Mouse (Mus musculus): ENCODE measurements around the gene Prdx3.

Prdx3 gene

DNA sequence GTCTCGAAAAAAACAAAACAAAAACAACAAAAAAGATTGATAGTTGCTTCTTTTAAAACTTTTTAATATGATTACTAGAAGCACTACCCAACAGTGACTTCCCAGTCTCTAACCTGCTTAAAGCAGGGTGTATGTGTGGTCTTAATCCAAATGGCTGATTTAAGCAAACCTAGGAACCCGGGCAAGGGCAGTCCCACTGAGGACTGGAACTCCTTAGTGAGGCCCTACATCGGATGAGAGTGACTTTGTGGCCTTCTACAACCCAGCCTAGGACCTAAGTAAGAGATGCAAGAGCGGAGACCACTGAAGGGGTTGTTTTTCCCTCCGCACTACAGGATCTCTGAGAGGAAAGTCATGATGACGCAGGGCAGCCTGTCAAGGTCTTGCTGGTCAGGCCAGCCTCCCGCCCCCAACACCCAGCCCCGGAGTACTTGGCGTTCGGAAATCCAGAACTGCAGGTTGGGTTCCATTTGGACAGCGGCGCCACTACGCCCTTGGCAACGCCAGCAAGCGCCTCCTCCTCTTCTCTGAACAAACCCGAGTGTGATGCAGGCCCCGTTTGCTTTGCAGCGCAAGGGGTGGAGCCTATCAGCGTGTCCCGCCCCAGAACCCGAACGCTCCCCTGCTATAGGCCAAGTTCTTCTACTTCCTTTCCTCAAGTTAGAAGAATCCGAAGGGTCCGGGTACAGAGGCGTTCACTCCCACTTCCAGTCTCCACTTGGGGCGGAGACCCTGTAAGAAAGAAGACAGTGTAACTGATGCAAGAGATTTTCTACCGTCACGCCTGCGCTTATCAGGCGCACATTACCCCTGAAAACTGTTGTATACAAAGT, 13.3 kb downstream of the Prdx3 start, which contains the start of gene Sfxn4:
Sfxn4 (minus strand) TSS at position 612 of the 833 bp plus-strand sequence.
- DNase-seq = peak; percentile 93 to 95

DNA sequence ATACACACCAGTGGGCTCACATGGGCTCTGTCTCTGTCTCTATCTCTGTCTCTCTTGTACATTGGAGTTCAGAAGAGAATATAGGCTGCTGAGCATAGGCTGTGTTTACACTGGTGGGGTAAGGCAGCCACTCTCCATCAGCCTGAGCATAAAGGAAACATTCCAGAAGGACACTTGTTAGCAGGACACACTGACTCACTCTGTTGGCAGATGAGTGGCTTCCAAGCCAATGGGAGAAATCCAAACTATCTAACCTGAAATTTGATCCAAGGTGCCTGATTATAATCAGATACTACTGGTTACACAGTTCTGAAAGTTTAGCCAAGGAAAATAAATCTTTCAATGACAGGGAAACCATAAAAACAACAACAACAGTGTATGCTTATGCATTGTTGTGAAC, 28.6 kb downstream of the Prdx3 start:
- no peak for DNase-seq

DNA sequence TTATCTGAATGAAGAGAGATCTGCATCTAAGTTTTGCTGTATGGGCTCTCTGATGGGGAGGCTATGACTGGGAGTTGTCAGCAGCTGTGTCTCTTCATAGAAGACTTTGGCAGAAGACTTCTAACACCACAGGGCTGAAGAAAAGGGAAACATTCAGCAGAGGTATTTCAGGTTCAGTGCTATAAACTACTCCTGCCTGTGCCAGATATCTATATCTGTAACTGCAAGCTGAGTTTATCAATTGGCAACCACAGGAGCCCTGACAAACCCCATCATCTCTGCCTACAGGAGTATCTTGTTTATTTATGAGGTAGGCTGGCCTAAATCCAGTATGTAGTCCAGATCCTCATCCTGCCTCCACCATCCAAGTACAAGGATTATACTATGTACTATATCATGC, 31.0 kb downstream of the Prdx3 start:
- no peak for DNase-seq

DNA sequence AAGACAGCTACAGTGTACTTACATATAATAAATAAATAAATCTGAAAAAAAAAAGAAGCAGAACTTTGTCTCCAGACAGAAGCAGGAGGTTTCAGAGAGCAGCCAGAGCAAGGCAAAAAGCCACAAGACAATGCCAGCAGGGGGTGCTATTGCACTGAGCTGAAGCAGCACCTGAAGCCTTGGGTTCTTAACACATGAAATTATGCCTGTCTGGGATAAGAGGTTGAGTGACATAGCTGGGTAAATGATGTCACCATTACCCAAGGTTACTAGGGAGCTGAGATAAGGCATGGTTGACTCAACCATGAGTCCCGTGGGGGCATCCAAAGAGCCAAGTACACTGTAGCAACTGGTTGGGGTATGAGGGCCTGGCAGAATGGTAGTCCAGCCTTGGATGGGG, 36.6 kb downstream of the Prdx3 start:
- peak; percentile 61 to 80 for DNase-seq

DNA sequence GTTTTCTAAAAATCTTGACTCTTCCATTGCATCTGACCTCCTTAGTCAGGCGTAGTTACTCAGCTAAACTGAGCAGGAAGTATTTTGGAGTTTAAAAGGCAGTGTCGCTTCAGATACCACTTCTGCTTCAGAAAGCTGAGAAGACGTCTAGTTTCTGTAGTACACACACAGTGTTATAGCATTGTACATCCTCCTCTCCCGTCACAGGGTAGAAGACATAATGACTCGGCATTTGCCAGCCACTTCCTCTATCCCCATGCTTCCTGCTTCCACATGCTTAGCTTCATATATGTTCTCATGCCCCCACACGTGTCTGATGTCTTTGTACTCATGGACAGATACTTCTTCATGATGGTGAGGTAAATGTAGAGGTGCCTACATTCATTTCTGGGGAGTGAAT, 55.7 kb downstream of the Prdx3 start:
- peak in 1 of 2 experiments; percentile 5 for DNase-seq
